Mouse (Mus musculus): ENCODE results near the gene Abcb1b. TPM values are rescaled to one million over a fixed set of nuclear protein-coding genes. Genes with fewer than 3 reads are reported as not detected.

Gene Abcb1b
- polyA plus RNA-seq (2012; rRNA removed), result 0.27 and 0.37 TPM in 2 replicates

GRCm38 (mm10) chr5:8797987-8798751 is at the start of gene Abcb1b:
Gene Abcb1b, plus strand, starts transcription at chr5:8798147.
- WGBS, result 2% methylated on average over 46 of the region's 48 CpGs
- Histone ChIP-seq H3K36me3 (ENCODE audit: control insufficient read depth, insufficient read depth, low read length) (no peaks in the 10 kb centered on the region), H3K27me3 (ENCODE audit: control insufficient read depth, insufficient read depth, low read length) (no peaks in the 10 kb centered on the region), H3K27ac (ENCODE audit: insufficient read depth, low read depth, low read length) (no peak within 1 kb of the TSS), H3K4me3 (ENCODE audit: low read depth, low read length) (peak within 1 kb of the TSS; percentile 61), H3K4me1 (ENCODE audit: control insufficient read depth, insufficient read depth, insufficient read length, low read length) (peaks cover 8% of the 10 kb centered on the region)
- TF ChIP-seq POLR2A (IDR thresholded peaks at IDR 0.05; ENCODE audit: low read depth, low read length), result no peak
- TF ChIP-seq CTCF (IDR thresholded peaks at IDR 0.05; ENCODE audit: extremely low read depth, insufficient read length, insufficient replicate concordance, low read depth, low read length), result no peak

GRCm38 (mm10) chr5:8772866-8773265 is 25.1 kb upstream of the Abcb1b start:
- Histone ChIP-seq H3K27me3 (ENCODE audit: control insufficient read depth, insufficient read depth, low read length) (no peaks in the 10 kb centered on the region), H3K27ac (ENCODE audit: insufficient read depth, low read depth, low read length) (no peak overlapping the region), H3K4me1 (ENCODE audit: control insufficient read depth, insufficient read depth, insufficient read length, low read length) (no peaks in the 10 kb centered on the region), H3K4me3 (ENCODE audit: low read depth, low read length) (no peak overlapping the region), H3K36me3 (ENCODE audit: control insufficient read depth, insufficient read depth, low read length) (no peaks in the 10 kb centered on the region)
- TF ChIP-seq CTCF (IDR thresholded peaks at IDR 0.05; ENCODE audit: extremely low read depth, insufficient read length, insufficient replicate concordance, low read depth, low read length) (no peak), POLR2A (IDR thresholded peaks at IDR 0.05; ENCODE audit: low read depth, low read length) (no peak)
- WGBS, result 57% methylated on average over 3 of the region's 3 CpGs

- no peaks in the 10 kb centered on the region for H3K36me3 ChIP-seq (ENCODE audit: control insufficient read depth, insufficient read depth, low read length)
- TF ChIP-seq POLR2A (IDR thresholded peaks at IDR 0.05; ENCODE audit: low read depth, low read length), result no peak
- TF ChIP-seq CTCF (IDR thresholded peaks at IDR 0.05; ENCODE audit: extremely low read depth, insufficient read length, insufficient replicate concordance, low read depth, low read length), result no peak
- 82% methylated on average over 2 of the region's 2 CpGs for WGBS
- no peaks in the 10 kb centered on the region for H3K27me3 ChIP-seq (ENCODE audit: control insufficient read depth, insufficient read depth, low read length)
- no peak overlapping the region for H3K4me3 ChIP-seq (ENCODE audit: low read depth, low read length)
- no peaks in the 10 kb centered on the region for H3K4me1 ChIP-seq (ENCODE audit: control insufficient read depth, insufficient read depth, insufficient read length, low read length)
- H3K27ac ChIP-seq (ENCODE audit: insufficient read depth, low read depth, low read length), result no peak overlapping the region
Measured at GRCm38 (mm10) chr5:8778311-8778710, 19.6 kb upstream of the Abcb1b start.

DNA sequence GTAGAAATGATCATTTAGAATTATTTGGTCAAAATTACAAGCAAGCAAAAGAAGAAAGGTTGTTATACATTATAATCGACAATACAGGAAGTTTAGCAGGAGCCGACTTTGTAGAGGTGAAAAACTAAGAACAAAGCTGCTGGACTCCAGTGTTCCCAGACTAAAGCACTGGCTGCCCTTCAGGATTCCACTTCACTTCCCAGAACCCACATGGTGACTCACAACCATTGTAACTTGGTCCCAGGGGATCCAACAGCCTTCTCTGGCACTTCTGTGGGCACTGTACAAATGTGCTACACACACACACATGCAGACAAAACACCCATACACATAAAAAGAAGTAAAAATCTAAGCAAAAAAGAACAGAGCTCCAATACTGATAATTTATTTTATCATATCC is 19.2 kb upstream of the Abcb1b start:
- H3K4me3 ChIP-seq (ENCODE audit: low read depth, low read length), result no peak overlapping the region
- H3K36me3 ChIP-seq (ENCODE audit: control insufficient read depth, insufficient read depth, low read length), result no peaks in the 10 kb centered on the region
- no peak overlapping the region for H3K27ac ChIP-seq (ENCODE audit: insufficient read depth, low read depth, low read length)
- H3K27me3 ChIP-seq (ENCODE audit: control insufficient read depth, insufficient read depth, low read length), result no peaks in the 10 kb centered on the region
- no peaks in the 10 kb centered on the region for H3K4me1 ChIP-seq (ENCODE audit: control insufficient read depth, insufficient read depth, insufficient read length, low read length)
- 83% methylated on average over 2 of the region's 2 CpGs for WGBS
- TF ChIP-seq POLR2A (IDR thresholded peaks at IDR 0.05; ENCODE audit: low read depth, low read length) (no peak), CTCF (IDR thresholded peaks at IDR 0.05; ENCODE audit: extremely low read depth, insufficient read length, insufficient replicate concordance, low read depth, low read length) (no peak)

DNA sequence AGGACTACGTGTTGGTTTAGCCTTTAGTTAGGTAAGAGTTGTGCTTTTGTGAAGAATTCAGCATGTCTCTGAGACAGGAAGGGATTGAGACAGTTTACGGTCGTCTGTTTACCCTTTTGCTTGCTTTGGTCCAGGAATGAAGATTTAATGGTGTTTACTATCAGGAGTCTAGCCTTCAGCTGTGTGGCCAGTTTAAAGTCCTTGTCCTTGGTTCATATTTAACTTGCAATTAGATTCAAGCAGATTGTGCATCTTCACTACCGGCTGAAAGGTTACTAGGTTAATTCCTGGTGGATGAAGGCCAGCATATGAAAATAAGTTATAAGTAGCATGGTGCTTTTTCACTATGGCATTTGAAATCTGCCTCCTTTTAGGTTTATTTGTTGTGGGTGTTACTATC is 5.7 kb upstream of the Abcb1b start:
- no peak overlapping the region for H3K27ac ChIP-seq (ENCODE audit: insufficient read depth, low read depth, low read length)
- H3K4me1 ChIP-seq (ENCODE audit: control insufficient read depth, insufficient read depth, insufficient read length, low read length), result no peaks in the 10 kb centered on the region
- no peaks in the 10 kb centered on the region for H3K27me3 ChIP-seq (ENCODE audit: control insufficient read depth, insufficient read depth, low read length)
- WGBS, result 33% methylated on average over 4 of the region's 4 CpGs
- no peak overlapping the region for H3K4me3 ChIP-seq (ENCODE audit: low read depth, low read length)
- TF ChIP-seq POLR2A (IDR thresholded peaks at IDR 0.05; ENCODE audit: low read depth, low read length), result no peak
- TF ChIP-seq CTCF (IDR thresholded peaks at IDR 0.05; ENCODE audit: extremely low read depth, insufficient read length, insufficient replicate concordance, low read depth, low read length), result no peak
- H3K36me3 ChIP-seq (ENCODE audit: control insufficient read depth, insufficient read depth, low read length), result no peaks in the 10 kb centered on the region

- Histone ChIP-seq H3K4me1 (ENCODE audit: control insufficient read depth, insufficient read depth, insufficient read length, low read length) (peaks cover 8% of the 10 kb centered on the region), H3K36me3 (ENCODE audit: control insufficient read depth, insufficient read depth, low read length) (no peaks in the 10 kb centered on the region), H3K27me3 (ENCODE audit: control insufficient read depth, insufficient read depth, low read length) (no peaks in the 10 kb centered on the region), H3K4me3 (ENCODE audit: low read depth, low read length) (peak overlapping the region; percentile 61), H3K27ac (ENCODE audit: insufficient read depth, low read depth, low read length) (no peak overlapping the region)
- WGBS, result 32% methylated on average over 10 of the region's 10 CpGs
- TF ChIP-seq POLR2A (IDR thresholded peaks at IDR 0.05; ENCODE audit: low read depth, low read length) (no peak), CTCF (IDR thresholded peaks at IDR 0.05; ENCODE audit: extremely low read depth, insufficient read length, insufficient replicate concordance, low read depth, low read length) (no peak)
Measured at GRCm38 (mm10) chr5:8798752-8799115, 787 bp downstream of the Abcb1b start.

- Histone ChIP-seq H3K27ac (ENCODE audit: insufficient read depth, low read depth, low read length) (no peak overlapping the region), H3K4me3 (ENCODE audit: low read depth, low read length) (no peak overlapping the region), H3K4me1 (ENCODE audit: control insufficient read depth, insufficient read depth, insufficient read length, low read length) (no peaks in the 10 kb centered on the region), H3K27me3 (ENCODE audit: control insufficient read depth, insufficient read depth, low read length) (no peaks in the 10 kb centered on the region), H3K36me3 (ENCODE audit: control insufficient read depth, insufficient read depth, low read length) (no peaks in the 10 kb centered on the region)
- no peak for TF ChIP-seq POLR2A (IDR thresholded peaks at IDR 0.05; ENCODE audit: low read depth, low read length)
- TF ChIP-seq CTCF (IDR thresholded peaks at IDR 0.05; ENCODE audit: extremely low read depth, insufficient read length, insufficient replicate concordance, low read depth, low read length), result no peak
- 83% methylated on average over 5 of the region's 5 CpGs for WGBS
Measured at GRCm38 (mm10) chr5:8805742-8806141, 7.8 kb downstream of the Abcb1b start.

Measured in small intestine, adult 2 months (tissue).